In the genomic region with DNA sequence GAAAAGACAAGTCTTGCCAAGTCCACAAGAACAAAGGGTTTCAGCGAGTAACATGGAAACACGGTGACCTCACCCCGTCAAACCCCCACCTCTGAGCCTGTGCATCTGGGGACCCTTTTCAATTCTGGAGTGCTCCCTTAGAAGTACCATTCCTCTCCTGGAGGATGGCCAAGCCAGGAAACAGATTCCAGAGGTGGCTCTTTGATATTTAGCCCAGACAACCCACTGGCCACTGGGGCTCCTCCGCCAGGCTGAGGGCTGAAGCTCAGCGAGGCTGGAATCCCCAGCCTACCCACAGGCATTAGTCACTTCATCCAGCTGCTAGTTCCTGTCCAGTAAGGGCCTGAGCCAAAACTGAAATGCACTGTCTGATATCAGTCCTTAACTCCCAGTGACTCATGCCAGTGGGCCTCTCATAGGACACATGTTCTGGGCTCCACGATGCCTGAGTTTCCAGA, we compare ENCODE assay signal across 12 mouse cellular contexts. TPM values are rescaled to one million over a fixed set of nuclear protein-coding genes. Genes with fewer than 3 reads are reported as not detected.
DNase-seq lines count a peak whose midpoint lies in the region; ATAC-seq and TF ChIP-seq lines count a peak whose summit lies in the region.
"Had no signal": no experiment of that assay in that cellular context is flagged by ENCODE, and none has a peak within 500 bp of the region (broad histone marks: within the 10 kb centered on the region; RNA-seq: fewer than 3 reads in every experiment).

No protein-coding gene starts in this region.

- H3K9ac ChIP-seq in embryonic facial prominence, embryonic 14.5 days (ENCODE audit: low read depth, low read length), result no peak overlapping the region
- H3K9ac ChIP-seq in lung, embryonic 16.5 days (ENCODE audit: low read length), result no peak overlapping the region
- no peak overlapping the region for H3K9ac ChIP-seq in liver, postnatal 0 days (replicated peaks)
- H3K9ac ChIP-seq: embryonic facial prominence, embryonic 12.5 days had no signal

- TF ChIP-seq CTCF in liver, postnatal 0 days (IDR thresholded peaks at IDR 0.05; ENCODE audit: low read depth), result no peak

- peak; percentile 55; the same call in 1 of the 2 replicates for ATAC-seq in embryonic facial prominence, embryonic 14.5 days (ENCODE audit: low read depth)
- ATAC-seq in lung, embryonic 16.5 days (ENCODE audit: low read depth), result peak; percentile 83
- no peak for ATAC-seq in liver, postnatal 0 days
- ATAC-seq in monocyte, adult 5-6 weeks (replicated peaks; ENCODE audit: insufficient number of reproducible peaks, low FRiP score, low TSS enrichment, poor library complexity, severe bottlenecking), result no peak
- ATAC-seq: hindbrain, embryonic 16.5 days had no signal

- no peaks in the 10 kb centered on the region for H3K36me3 ChIP-seq in embryonic facial prominence, embryonic 14.5 days (ENCODE audit: control insufficient read depth, insufficient read depth, low read length)
- no peaks in the 10 kb centered on the region for H3K36me3 ChIP-seq in embryonic facial prominence, embryonic 10.5 days (replicated peaks)
- no peaks in the 10 kb centered on the region for H3K36me3 ChIP-seq in lung, embryonic 16.5 days (ENCODE audit: control insufficient read depth, insufficient read depth, low read length)
- H3K36me3 ChIP-seq in liver, postnatal 0 days (replicated peaks; ENCODE audit: insufficient read depth, low read length), result no peaks in the 10 kb centered on the region
- H3K36me3 ChIP-seq: embryonic facial prominence, embryonic 12.5 days had no signal

- H3K4me2 ChIP-seq in embryonic facial prominence, embryonic 14.5 days (ENCODE audit: low read depth, low read length), result no peak overlapping the region
- no peak overlapping the region for H3K4me2 ChIP-seq in lung, embryonic 16.5 days (ENCODE audit: low read depth, low read length)
- no peak overlapping the region for H3K4me2 ChIP-seq in liver, postnatal 0 days (ENCODE audit: low read depth, low read length)
- H3K4me2 ChIP-seq: embryonic facial prominence, embryonic 12.5 days had no signal

- no peak for TF ChIP-seq EP300 in liver, postnatal 0 days (IDR thresholded peaks at IDR 0.05; ENCODE audit: low read depth)

- no peaks in the 10 kb centered on the region for H3K4me1 ChIP-seq in embryonic facial prominence, embryonic 14.5 days (ENCODE audit: control insufficient read depth, insufficient read depth, low read length)
- H3K4me1 ChIP-seq in embryonic facial prominence, embryonic 10.5 days, result 0 out of 2 replicates have a peak, but pooled peaks cover 3% of the 10 kb centered on the region
- H3K4me1 ChIP-seq in lung, embryonic 16.5 days (replicated peaks; ENCODE audit: control insufficient read depth, insufficient read depth, low read length), result peaks cover 9% of the 10 kb centered on the region; the same call in 1 of the 2 replicates
- no peaks in the 10 kb centered on the region for H3K4me1 ChIP-seq in liver, postnatal 0 days (ENCODE audit: insufficient read depth)

- DNase-seq in embryonic facial prominence, embryonic 14.5 days (ENCODE audit: low spot score), result peak; percentile 77
- no peak for DNase-seq in embryonic facial prominence, embryonic 10.5 days (ENCODE audit: low spot score)
- peak; percentile 29 for DNase-seq in adrenal gland, postnatal 10 days
- peak; percentile 85 to 86 for DNase-seq in heart, adult 9 months (ENCODE audit: low spot score in 2 of 2)
- DNase-seq in layer of hippocampus, adult 18-20 months (ENCODE audit: low spot score in 2 of 2), result no peak
- no peak for DNase-seq in liver, postnatal 0 days
- DNase-seq: spleen, adult 18-20 months had no signal

- 65% methylated on average over 6 of the region's 6 CpGs for WGBS in embryonic facial prominence, embryonic 14.5 days
- 93% methylated on average over 6 of the region's 6 CpGs for WGBS in embryonic facial prominence, embryonic 10.5 days
- 40% methylated on average over 6 of the region's 6 CpGs for WGBS in lung, embryonic 16.5 days
- 80% methylated on average over 6 of the region's 6 CpGs for WGBS in liver, postnatal 0 days (ENCODE audit: insufficient replicate concordance)

- no peak overlapping the region for H3K27ac ChIP-seq in embryonic facial prominence, embryonic 14.5 days (replicated peaks; ENCODE audit: low read depth, low read length)
- no peak overlapping the region for H3K27ac ChIP-seq in embryonic facial prominence, embryonic 10.5 days (replicated peaks)
- no peak overlapping the region; the same call in 1 of the 2 replicates for H3K27ac ChIP-seq in lung, embryonic 16.5 days (ENCODE audit: low read length)
- no peak overlapping the region for H3K27ac ChIP-seq in liver, postnatal 0 days (ENCODE audit: low read depth)
- H3K27ac ChIP-seq: embryonic facial prominence, embryonic 12.5 days; left cerebral cortex, adult 2 months had no signal

- no peak overlapping the region for H3K4me3 ChIP-seq in embryonic facial prominence, embryonic 14.5 days (ENCODE audit: low read depth, low read length)
- H3K4me3 ChIP-seq in embryonic facial prominence, embryonic 10.5 days, result no peak overlapping the region
- no peak overlapping the region for H3K4me3 ChIP-seq in lung, embryonic 16.5 days (ENCODE audit: low read length)
- no peak overlapping the region for H3K4me3 ChIP-seq in liver, postnatal 0 days (ENCODE audit: low read depth, low read length)
- H3K4me3 ChIP-seq: embryonic facial prominence, embryonic 12.5 days; left cerebral cortex, adult 2 months had no signal

- H3K27me3 ChIP-seq in embryonic facial prominence, embryonic 14.5 days (replicated peaks; ENCODE audit: control insufficient read depth, insufficient read depth, low read length), result no peaks in the 10 kb centered on the region
- no peaks in the 10 kb centered on the region for H3K27me3 ChIP-seq in embryonic facial prominence, embryonic 10.5 days (replicated peaks; ENCODE audit: low read depth, poor library complexity, severe bottlenecking)
- H3K27me3 ChIP-seq in lung, embryonic 16.5 days (ENCODE audit: control insufficient read depth, insufficient read depth, low read depth, low read length), result no peaks in the 10 kb centered on the region
- no peaks in the 10 kb centered on the region for H3K27me3 ChIP-seq in liver, postnatal 0 days (ENCODE audit: insufficient read depth, low read length)
- H3K27me3 ChIP-seq: embryonic facial prominence, embryonic 12.5 days had no signal

- no peaks in the 10 kb centered on the region for H3K9me3 ChIP-seq in embryonic facial prominence, embryonic 14.5 days (ENCODE audit: control insufficient read depth, low read length)
- H3K9me3 ChIP-seq in embryonic facial prominence, embryonic 10.5 days, result no peaks in the 10 kb centered on the region
- H3K9me3 ChIP-seq in lung, embryonic 16.5 days (ENCODE audit: control insufficient read depth, low read length), result no peaks in the 10 kb centered on the region
- H3K9me3 ChIP-seq in liver, postnatal 0 days (ENCODE audit: low read length), result no peaks in the 10 kb centered on the region
- H3K9me3 ChIP-seq: embryonic facial prominence, embryonic 12.5 days had no signal

RNA-seq across cellular contexts. Expression of gene Tln2, which starts 6.3 kb away (rescaled TPM):
- polyA plus RNA-seq in embryonic facial prominence, embryonic 14.5 days (2014; fragmentation: Nextera tagmentation; extraction: Ambion mirVana), result 42.0 and 46.3 TPM in 2 replicates
- 36.2 and 40.7 TPM in 2 replicates for polyA plus RNA-seq in embryonic facial prominence, embryonic 10.5 days (2016; fragmentation: Nextera tagmentation; extraction: Ambion mirVana)
- 10 to 100 TPM; 22.6 to 40.1 TPM for total RNA-seq in adrenal gland, postnatal 10 days (2021)
- 9.9 and 11.1 TPM in 2 replicates for polyA plus RNA-seq in lung, embryonic 16.5 days (2015; fragmentation: Nextera tagmentation; extraction: Ambion mirVana)
- 10 to 100 TPM; 80.6 to 94.3 TPM for total RNA-seq in layer of hippocampus, adult 18-20 months (2021)
- polyA plus RNA-seq in liver, postnatal 0 days (2015; fragmentation: Nextera tagmentation; extraction: Ambion mirVana), result 2.8 and 3.5 TPM in 2 replicates
- total RNA-seq in monocyte, adult 5-6 weeks (2017), result 1.2 TPM in 1 of 3 replicates, not detected in the others

Comparison
In these comparisons a context has a peak if more than half of its experiments do, and no peak if none do; other contexts are left out.
1. DNase-seq: peak in embryonic facial prominence, embryonic 14.5 days (single experiment), adrenal gland, postnatal 10 days (single experiment) and heart, adult 9 months (2 of 2); none in embryonic facial prominence, embryonic 10.5 days (single experiment), layer of hippocampus, adult 18-20 months (0 of 2) and liver, postnatal 0 days (single experiment).
2. ATAC-seq: peak in embryonic facial prominence, embryonic 14.5 days (single experiment) and lung, embryonic 16.5 days (single experiment); none in liver, postnatal 0 days (single experiment) and monocyte, adult 5-6 weeks (single experiment).